Mouse (Mus musculus) myocyte (in vitro differentiated cells): ENCODE results near the gene BC049715.

Source experiments
- CEBPB ChIP-seq: IDR thresholded peaks from 2 replicates; pipeline ENCODE4 v1.6.1; 2011; ENCODE audit warnings: mild to moderate bottlenecking, moderate library complexity; ENCODE audit not compliant: poor library complexity, insufficient read depth, severe bottlenecking
- E2F4 ChIP-seq: IDR thresholded peaks from one replicate; pipeline ENCODE4 v1.6.1; 2011; ENCODE audit warnings: mild to moderate bottlenecking, control low read depth, moderate library complexity; ENCODE audit not compliant: insufficient read depth
- MAX ChIP-seq: IDR thresholded peaks from one replicate; pipeline ENCODE4 v1.6.1; 2011; ENCODE audit warnings: low read depth, mild to moderate bottlenecking, control low read depth
- MYOD1 ChIP-seq, 3 experiments: IDR thresholded peaks; one replicate each; pipeline ENCODE4 v1.6.1; 2011; ENCODE audit warnings: control low read depth in 2 of 3, low read depth in 2 of 3, mild to moderate bottlenecking in 2 of 3, moderate library complexity in 1 of 3; ENCODE audit not compliant: insufficient read length in 2 of 3, control insufficient read depth in 1 of 3
- MYOG ChIP-seq, 3 experiments: IDR thresholded peaks; one replicate each; pipeline ENCODE4 v1.6.1; 2011; ENCODE audit warnings: control low read depth in 2 of 3, low read depth in 2 of 3, mild to moderate bottlenecking in 2 of 3; ENCODE audit not compliant: insufficient read length in 2 of 3, control insufficient read depth in 1 of 3, insufficient read depth in 1 of 3
- POLR2A ChIP-seq: IDR thresholded peaks from one replicate; pipeline ENCODE4 v1.6.1; 2011; ENCODE audit warnings: low read depth, mild to moderate bottlenecking, control low read depth, moderate library complexity; ENCODE audit not compliant: insufficient read length
- POLR2AphosphoS2 ChIP-seq: IDR thresholded peaks from one replicate; pipeline ENCODE4 v1.6.1; 2011; ENCODE audit warnings: low read depth, control low read depth; ENCODE audit not compliant: insufficient read length
- REST ChIP-seq: IDR thresholded peaks from one replicate; pipeline ENCODE4 v1.6.1; 2011; ENCODE audit warnings: mild to moderate bottlenecking, control low read depth, moderate library complexity; ENCODE audit not compliant: insufficient read depth, insufficient read length
- SRF ChIP-seq: IDR thresholded peaks from one replicate; pipeline ENCODE4 v1.6.1; 2011; ENCODE audit warnings: low read depth; ENCODE audit not compliant: control insufficient read depth, insufficient read length
- TCF12 ChIP-seq: IDR thresholded peaks from one replicate; pipeline ENCODE4 v1.6.1; 2011; ENCODE audit warnings: mild to moderate bottlenecking, control low read depth; ENCODE audit not compliant: poor library complexity, insufficient read depth, severe bottlenecking
- TCF3 ChIP-seq: IDR thresholded peaks from one replicate; pipeline ENCODE4 v1.6.1; 2011; ENCODE audit warnings: low read depth, control low read depth; ENCODE audit not compliant: insufficient read length
- USF1 ChIP-seq: IDR thresholded peaks from one replicate; pipeline ENCODE4 v1.6.1; 2011; ENCODE audit warnings: low read depth, mild to moderate bottlenecking, control low read depth, moderate library complexity

DNA sequence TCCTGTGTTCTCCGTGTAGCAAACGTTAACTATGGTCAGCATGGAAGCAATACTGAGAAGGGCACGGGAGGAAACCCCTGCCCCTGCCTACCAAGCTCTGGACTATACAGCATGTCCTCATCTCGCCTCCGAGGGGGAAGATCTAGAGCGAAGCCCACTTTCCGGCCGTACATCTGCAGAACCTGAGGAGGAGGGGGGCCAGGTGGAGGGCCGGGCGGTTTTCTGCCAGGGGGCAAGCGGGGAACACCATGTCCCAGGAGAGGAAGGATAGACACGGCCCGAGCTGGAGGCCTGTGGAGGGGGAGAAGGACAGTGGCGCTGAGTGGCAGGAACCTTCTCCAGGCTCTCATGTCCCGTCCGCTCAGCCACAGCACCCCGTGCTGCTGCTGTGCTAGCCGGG, 6.3 kb upstream of the BC049715 start:
- TF ChIP-seq USF1 (no peak), TCF12 (no peak), POLR2A (no peak), REST (no peak), MYOG (IDR thresholded peaks at IDR 0.05; ENCODE audit: control insufficient read depth in 1 of 3, insufficient read depth in 1 of 3, insufficient read length in 2 of 3, low read depth in 2 of 3) (no peak), MAX (no peak), E2F4 (no peak), MYOD1 (IDR thresholded peaks at IDR 0.05; ENCODE audit: control insufficient read depth in 1 of 3, insufficient read length in 2 of 3, low read depth in 2 of 3) (no peak), SRF (no peak), TCF3 (no peak), POLR2AphosphoS2 (no peak), CEBPB (no peak)
